Mouse (Mus musculus): Measurements from ENCODE around the gene Ift88. TPM values are rescaled to one million over a fixed set of nuclear protein-coding genes. Genes with fewer than 3 reads are reported as not detected.

Gene Ift88
- polyA plus RNA-seq (2012; rRNA removed): 18.3 and 20.0 TPM in 2 replicates

DNA sequence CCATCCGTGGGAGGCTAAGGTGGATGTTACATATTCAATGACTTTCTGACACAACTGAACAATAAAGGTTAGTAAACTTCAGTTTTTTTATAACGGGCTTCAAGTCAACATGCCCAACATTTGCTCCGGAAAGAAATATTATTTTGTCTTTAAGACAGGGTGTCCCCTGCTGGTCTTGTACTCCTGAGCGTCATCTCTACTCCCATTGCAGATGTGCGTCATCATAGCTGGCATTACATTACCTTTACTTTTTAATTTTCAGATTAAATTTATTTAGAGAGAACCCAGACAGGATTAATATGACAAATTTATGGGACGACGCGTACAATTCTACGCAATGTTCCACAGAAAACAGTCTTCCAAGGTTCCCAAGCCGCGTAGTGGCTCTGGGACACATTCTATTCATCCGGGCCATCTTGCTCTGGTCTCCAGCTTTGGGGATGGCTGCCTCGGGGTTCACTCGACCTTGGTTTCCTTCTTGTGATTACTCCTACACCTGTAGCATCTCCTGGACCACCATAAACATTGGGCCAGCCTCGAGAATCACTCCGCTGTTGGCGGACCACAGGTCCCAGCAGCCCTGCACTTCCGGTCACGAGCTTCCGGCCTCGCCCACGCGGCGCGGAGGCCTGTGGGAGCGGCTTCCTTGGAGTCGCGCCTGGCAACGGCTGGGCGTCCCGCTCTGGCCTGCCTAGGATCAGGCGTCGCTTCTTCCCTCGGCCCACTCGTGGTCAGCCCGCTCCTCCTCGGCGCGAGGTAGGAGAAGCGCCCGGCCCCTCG, at the start of gene Ift88:
TSS of gene Ift88 (plus strand) at position 631 of the 780 bp plus-strand sequence.
- DNase-seq (ENCODE audit: extremely low spot score in 1 of 2, low spot score in 1 of 2): peak; percentile 89 to 96

DNA sequence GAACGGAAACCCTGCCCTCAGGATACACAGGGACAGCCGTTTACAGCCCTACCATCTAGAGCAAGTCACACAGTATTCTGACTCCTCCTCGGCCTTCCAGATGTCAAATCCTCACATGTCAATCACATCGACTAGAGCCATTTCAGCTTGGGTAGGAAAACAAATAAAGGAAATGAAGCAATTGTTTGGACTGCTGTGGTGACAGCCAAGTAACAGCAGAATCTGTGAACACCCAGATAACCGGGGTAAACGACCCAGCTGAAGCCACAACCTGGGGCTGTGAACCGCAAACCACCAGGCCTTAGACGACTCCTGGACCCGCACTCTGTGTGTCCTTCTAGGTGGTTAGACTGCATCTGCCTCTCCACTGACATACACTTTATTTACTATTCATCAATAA, 48.7 kb upstream of the Ift88 start:
- DNase-seq (ENCODE audit: extremely low spot score in 1 of 2, low spot score in 1 of 2): no peak

DNA sequence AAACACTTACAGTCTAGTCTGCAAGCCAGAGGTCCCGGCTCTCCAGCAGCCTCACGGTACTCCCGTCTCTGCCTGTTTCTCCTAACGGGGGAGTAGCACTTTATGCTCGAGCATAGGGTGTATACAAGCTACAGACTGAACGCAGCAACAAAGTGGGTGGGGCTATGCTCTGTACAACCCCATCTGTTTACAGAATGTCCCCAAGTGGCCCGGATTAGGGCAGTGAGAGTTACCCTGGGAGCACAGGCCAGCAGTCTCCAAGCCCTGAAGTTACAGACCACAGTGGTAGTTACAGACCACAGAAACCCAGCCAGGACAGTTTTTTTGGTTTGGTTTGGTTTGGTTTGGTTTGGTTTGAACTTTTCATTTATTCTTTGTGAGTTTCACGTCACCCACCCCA, 47.8 kb upstream of the Ift88 start:
- DNase-seq (ENCODE audit: extremely low spot score in 1 of 2, low spot score in 1 of 2): no peak

DNA sequence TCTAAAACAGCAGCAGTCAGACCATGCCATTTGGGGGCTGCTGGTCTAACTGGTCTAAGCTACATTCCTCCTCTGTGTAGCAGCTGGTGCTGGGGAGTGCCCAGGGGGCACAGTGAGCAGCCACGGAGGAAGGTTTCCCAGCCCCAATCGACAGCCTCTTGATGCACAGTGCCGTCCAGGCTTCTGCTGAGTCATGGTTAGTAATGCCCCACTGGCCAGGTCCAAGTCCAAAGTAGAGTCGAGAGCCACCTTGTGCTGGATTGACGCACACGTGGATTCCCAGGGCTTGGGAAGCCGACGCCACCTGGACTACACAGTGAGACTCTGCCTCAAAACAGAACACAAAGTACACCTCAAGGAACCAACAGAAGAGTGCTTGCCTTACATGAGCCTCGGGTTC, 46.9 kb upstream of the Ift88 start:
- DNase-seq (ENCODE audit: extremely low spot score in 1 of 2, low spot score in 1 of 2): no peak

DNA sequence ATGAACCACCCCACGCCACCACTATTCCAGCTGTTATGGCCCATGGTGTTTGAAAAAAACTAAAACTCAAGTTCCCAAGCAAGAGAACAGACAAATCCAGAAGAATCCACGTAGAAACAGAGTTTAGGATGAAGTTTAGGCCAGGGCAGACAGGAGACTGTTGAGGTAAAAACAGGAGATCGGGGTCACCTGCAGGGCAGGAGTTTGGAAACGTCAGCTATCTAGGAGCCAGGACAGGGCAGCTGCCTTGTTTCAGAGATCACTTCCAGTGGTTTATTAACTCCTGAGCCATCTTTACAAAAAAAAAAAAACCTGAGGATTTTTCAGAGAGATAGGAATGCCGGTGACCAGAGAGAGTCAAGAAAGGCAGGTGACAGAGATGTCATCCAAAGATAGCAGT, 46.3 kb upstream of the Ift88 start:
- DNase-seq (ENCODE audit: extremely low spot score in 1 of 2, low spot score in 1 of 2): no peak

DNA sequence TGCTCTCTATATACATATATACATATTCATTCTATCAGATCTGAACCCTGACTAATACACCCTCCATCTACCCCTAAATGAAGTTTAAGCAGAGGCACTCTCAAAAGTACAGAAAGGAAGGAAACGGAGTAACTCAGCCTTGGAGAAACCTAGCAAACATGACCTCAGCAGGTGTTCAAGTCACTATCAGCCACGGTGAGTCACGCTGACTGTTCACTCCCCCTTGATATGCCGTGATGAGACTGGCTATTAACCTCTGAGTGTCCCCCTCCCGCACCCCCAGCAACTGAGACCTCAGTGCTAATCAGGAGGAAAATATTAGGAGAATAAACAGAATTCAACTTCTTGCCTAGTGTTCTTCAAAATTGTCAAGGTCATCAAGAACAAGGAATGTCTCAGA, 38.2 kb upstream of the Ift88 start:
- no peak for DNase-seq (ENCODE audit: extremely low spot score in 1 of 2, low spot score in 1 of 2)

GRCm38 (mm10) chr14:57386758-57387561, 36.9 kb upstream of the Ift88 start:
- DNase-seq (ENCODE audit: extremely low spot score in 1 of 2, low spot score in 1 of 2): no peak

- no peak for DNase-seq (ENCODE audit: extremely low spot score in 1 of 2, low spot score in 1 of 2)
These were observed 32.2 kb upstream of the Ift88 start for GRCm38 (mm10) chr14:57391621-57392020.

DNA sequence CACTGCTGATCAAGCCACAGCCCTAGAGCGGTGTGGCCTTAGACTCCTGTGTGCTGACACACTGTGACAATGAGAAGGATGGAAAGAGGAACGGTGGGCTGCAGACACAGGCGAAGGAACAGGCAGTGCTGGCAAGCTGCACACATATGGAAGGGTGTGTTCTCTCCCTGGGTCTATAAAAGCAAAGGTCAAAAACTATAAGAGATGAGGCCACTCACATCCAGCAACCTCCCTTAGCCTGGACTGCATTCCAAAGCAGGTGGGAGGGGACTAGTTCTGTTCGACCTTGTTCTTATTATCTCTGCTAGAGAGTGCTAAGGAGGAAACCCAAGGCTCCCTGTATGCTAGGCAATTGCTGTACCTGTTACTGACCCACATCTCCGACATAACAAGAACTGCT, 31.6 kb upstream of the Ift88 start:
- no peak for DNase-seq (ENCODE audit: extremely low spot score in 1 of 2, low spot score in 1 of 2)

GRCm38 (mm10) chr14:57395470-57395869, 28.4 kb upstream of the Ift88 start:
- DNase-seq (ENCODE audit: extremely low spot score in 1 of 2, low spot score in 1 of 2): no peak

DNA sequence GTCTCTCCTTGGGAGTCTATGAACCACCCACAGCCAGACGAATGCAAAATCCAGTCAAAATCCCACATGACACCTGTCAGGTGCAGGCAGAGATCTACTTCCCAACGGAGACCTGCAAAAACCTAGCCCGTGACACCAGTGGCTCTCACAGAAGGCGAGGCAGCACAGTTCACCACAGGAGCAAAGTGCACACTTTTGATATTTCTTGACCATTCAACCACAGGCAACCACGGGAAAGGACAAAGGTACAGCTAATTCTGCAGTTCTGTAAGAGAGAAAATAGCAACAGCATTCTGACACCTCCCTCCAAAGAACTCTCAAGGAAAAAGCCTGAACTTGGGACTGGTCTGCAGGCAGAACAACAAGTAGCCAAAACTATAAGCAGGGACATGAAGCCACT, 26.6 kb upstream of the Ift88 start:
- no peak for DNase-seq (ENCODE audit: extremely low spot score in 1 of 2, low spot score in 1 of 2)

- peak; percentile 91 to 95 for DNase-seq (ENCODE audit: extremely low spot score in 1 of 2, low spot score in 1 of 2)
These were observed 25.7 kb upstream of the Ift88 start, which contains the start of gene Cryl1 for GRCm38 (mm10) chr14:57398065-57398757. TSS of gene Cryl1 (minus strand) at chr14:57398529.

DNA sequence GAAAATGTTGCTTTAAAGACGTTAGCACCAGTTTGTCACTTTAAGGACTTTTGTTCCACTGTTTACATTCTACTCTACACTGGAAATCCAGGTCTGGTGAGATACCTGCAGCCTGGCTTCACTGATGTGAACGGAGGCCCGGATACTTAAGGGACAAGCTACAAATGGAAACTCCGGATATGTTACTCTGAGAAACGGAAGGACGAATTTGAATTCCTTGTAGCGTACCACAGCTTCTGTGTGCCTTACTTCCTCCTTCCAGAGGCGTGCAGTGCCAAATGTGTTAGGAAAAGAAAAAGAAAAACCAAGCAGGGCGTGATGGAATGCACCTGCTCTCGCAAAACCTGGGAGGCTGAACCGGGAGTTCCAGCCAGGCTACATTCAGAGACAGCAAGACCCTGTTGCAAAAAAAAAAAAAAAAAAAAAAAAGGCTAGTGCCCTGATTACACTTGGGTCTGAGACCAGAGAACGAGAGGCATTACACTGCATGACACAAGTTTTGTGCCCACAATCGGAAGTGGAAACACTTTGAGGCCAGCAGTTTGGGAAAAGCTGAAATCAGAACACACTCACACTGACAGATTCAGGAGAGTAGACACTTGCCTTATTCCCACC, 24.9 kb upstream of the Ift88 start:
- DNase-seq (ENCODE audit: extremely low spot score in 1 of 2, low spot score in 1 of 2): peak in 1 of 2 experiments; percentile 39

DNA sequence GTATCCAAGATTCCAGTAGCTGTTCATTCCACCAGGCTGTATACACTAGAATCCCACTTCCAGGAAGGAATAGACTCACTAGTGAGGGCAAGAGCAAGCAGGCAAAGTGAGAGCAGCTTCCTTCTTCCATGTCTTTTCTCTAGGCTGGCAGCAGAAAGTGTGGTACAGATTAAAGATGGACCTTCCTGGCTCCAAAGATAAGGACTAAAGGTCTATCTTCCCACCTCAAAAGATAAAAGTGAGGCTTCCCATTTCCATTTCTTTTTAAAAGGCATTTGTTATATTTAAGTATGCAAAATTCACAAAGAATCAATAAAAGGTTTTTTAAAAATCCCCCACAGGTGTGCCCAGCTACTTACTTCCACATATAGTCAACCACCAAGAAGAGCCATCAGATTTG, 21.0 kb upstream of the Ift88 start:
- DNase-seq (ENCODE audit: extremely low spot score in 1 of 2, low spot score in 1 of 2): no peak

- DNase-seq (ENCODE audit: extremely low spot score in 1 of 2, low spot score in 1 of 2): peak in 1 of 2 experiments; percentile 29
These were observed 16.5 kb upstream of the Ift88 start for GRCm38 (mm10) chr14:57407039-57407987.

DNA sequence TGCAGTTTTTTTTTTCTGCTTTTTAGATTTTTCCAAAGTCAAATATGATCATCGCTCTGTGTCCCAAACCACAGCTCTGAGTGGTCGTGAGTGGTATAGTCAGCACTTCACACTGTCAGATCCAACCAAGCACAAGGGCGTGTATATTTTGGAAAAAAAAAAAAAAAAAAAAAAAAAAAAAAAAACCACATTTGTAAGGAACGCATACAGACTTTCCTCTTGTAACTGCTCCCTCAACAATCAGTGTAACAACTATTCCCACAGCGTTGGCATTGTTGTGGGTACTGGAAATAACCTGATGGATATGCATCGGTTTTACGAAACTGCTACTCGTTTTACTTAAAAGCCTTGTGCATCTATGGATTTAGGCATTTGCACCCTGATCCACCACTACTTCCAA, 15.8 kb upstream of the Ift88 start:
- DNase-seq (ENCODE audit: extremely low spot score in 1 of 2, low spot score in 1 of 2): no peak

GRCm38 (mm10) chr14:57409106-57409505, 14.8 kb upstream of the Ift88 start:
- peak in 1 of 2 experiments; percentile 27 for DNase-seq (ENCODE audit: extremely low spot score in 1 of 2, low spot score in 1 of 2)

DNA sequence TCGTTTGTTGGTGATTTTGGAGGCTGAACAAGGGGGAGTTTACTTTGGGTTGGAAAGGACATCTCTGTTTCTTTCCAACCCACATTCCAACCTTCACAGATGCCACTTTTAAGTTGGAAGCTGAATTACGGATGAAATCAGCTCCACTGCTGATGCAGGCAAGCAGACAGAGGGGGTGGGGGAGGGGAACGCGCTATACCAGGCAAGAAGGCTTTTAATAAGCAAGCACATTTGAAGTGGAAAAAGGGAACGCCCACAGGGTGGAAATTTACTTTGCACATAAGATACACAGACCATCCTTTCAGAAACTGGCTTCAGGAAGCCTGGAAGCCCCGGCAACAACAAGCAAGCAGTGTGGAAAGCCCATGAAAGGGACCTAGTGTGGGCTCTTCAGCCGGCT, 11.7 kb upstream of the Ift88 start:
- DNase-seq (ENCODE audit: extremely low spot score in 1 of 2, low spot score in 1 of 2): peak in 1 of 2 experiments; percentile 35

GRCm38 (mm10) chr14:57417187-57417586, 6.7 kb upstream of the Ift88 start:
- DNase-seq (ENCODE audit: extremely low spot score in 1 of 2, low spot score in 1 of 2): no peak

- peak in 1 of 2 experiments; percentile 45 for DNase-seq (ENCODE audit: extremely low spot score in 1 of 2, low spot score in 1 of 2)
These were observed 325 bp downstream of the Ift88 start for GRCm38 (mm10) chr14:57424212-57424561.

All from frontal cortex, adult 2 months (tissue).